Mouse (Mus musculus): Measurements from ENCODE around the gene BC067074. TPM values are rescaled to one million over a fixed set of nuclear protein-coding genes. Genes with fewer than 3 reads are reported as not detected.
A peak's percentile ranks its signal among the peaks of the same experiment; 100 is the strongest.

BC067074 gene
- total RNA-seq, 2 experiments from 2014 or later: 1.3 to 1.4 TPM

GRCm38 (mm10) chr13:113415527-113415926 is 122.6 kb downstream of the BC067074 start:
- DNase-seq (ENCODE audit: extremely low spot score in 1 of 2, low spot score in 2 of 2): no peak
- intact Hi-C loops (cut with DNase I): loop anchor here (5.0 kb wide), 1 partner anchor 202 kb away; the partner anchor contains the start of gene Snx18

DNA sequence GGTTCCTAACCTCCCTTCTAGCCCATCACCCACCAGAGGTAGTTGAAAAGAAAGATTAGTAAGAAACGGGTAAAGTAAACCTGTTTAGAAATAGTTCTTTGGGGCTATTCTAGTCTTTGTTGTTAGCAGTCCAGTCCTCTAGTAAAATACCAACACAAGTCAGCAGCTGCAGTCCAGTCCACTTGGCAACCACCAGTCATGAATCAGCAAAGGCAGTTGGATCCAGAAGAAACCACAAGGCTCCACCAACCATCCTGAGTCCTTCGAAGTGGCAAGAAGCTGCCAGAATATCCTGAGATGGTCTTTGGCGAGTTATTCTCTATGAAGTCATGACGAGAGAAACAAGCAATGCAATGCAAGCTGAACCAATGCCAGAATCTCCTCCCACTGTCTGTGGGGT is 124.0 kb downstream of the BC067074 start:
- DNase-seq (ENCODE audit: extremely low spot score in 1 of 2, low spot score in 2 of 2): no peak
- intact Hi-C loops (cut with DNase I): loop anchor here (5.0 kb wide), 1 partner anchor 200 kb away; the partner anchor contains the start of gene Snx18

- peak; percentile 42 to 46 for DNase-seq (ENCODE audit: extremely low spot score in 1 of 2, low spot score in 2 of 2)
- intact Hi-C loops (cut with DNase I): loop anchor here (5.0 kb wide), 1 partner anchor 199 kb away; the partner anchor contains the start of gene Snx18
Observed at GRCm38 (mm10) chr13:113417757-113418483, 125.0 kb downstream of the BC067074 start.

- no peak for DNase-seq (ENCODE audit: extremely low spot score in 1 of 2, low spot score in 2 of 2)
- intact Hi-C loops (cut with DNase I): loop anchor here (5.0 kb wide), 1 partner anchor 199 kb away; the partner anchor contains the start of gene Snx18
Observed at GRCm38 (mm10) chr13:113418632-113419031, 125.7 kb downstream of the BC067074 start.

DNA sequence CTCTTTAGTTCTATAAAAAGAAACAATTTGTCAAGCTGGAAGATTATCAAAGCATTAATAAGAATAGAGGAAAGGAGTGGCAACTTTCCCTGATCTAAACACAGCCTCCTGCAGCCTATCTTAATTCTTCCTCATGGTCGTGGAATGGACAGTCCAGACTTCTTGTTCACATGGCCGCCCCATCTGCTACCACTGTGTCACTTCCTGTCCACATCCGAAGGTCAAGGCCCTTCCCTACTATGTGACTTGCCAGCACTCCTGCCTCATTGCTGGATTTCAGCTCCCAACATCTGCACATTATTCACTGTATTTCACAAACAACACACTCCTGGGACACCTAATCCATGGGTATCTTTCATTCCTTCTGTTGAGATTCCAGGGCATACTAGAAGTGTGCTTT is 128.5 kb downstream of the BC067074 start:
- intact Hi-C loops (cut with DNase I): no loop called here
- no peak for DNase-seq (ENCODE audit: extremely low spot score in 1 of 2, low spot score in 2 of 2)

DNA sequence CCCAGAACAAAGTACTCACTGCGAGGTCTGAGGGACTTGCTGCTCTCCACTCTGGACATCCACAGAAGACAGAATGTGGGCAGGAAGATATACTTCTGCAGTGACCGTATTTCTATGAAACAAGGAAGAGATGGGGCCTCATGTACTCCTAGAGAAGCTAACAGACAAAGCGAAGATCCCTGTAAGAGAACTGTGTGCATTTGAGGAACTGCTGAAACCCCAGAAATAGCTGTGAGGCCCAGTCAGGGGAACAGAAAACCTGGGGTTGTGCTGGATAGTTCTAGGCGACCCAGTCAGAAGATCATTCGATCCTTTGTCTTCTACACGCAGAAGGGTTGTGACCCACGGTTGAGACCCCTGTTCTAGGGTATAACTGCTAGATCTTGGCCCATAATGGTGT is 130.9 kb downstream of the BC067074 start:
- intact Hi-C loops (cut with DNase I): no loop called here
- no peak for DNase-seq (ENCODE audit: extremely low spot score in 1 of 2, low spot score in 2 of 2)

- intact Hi-C loops (cut with DNase I): no loop called here
- no peak for DNase-seq (ENCODE audit: extremely low spot score in 1 of 2, low spot score in 2 of 2)
Observed at GRCm38 (mm10) chr13:113425907-113426306, 132.9 kb downstream of the BC067074 start.

Other genes with a start within 250 kb of the BC067074 start
- gene Gpx8, start 246.7 kb upstream of the BC067074 start, total RNA-seq (2021): 10 to 100 TPM; 13.9 to 16.3 TPM
- gene Gzma, start 192.2 kb upstream of the BC067074 start, total RNA-seq (2021): not detected
- under 1 TPM; 0.84 to 0.87 TPM for gene Esm1, start 83.5 kb upstream of the BC067074 start, total RNA-seq (2021)
- gene Gzmk, start 67.3 kb upstream of the BC067074 start, total RNA-seq (2021): under 1 TPM in 1 of 2 experiments, not detected in 1; 0.26 TPM